Mouse (Mus musculus) stomach, postnatal 0 days (tissue): ENCODE measurements around the gene Pax4. TPM values are rescaled to one million over a fixed set of nuclear protein-coding genes. Genes with fewer than 3 reads are reported as not detected.

Experiments
- ATAC-seq: fragments of 200-750 bp; cut with Nextera tagmentation; 2 replicates; pipeline ENCODE4 v1.8.0; 2017; ENCODE audit not compliant: low FRiP score, low TSS enrichment
- DNase-seq: peaks from one replicate; pipeline ENCODE4 v3.0.0-alpha.2; 2016; ENCODE audit warnings: low spot score
- H3K27ac ChIP-seq: fragments of 300-500 bp; sonication (generic); replicated peaks from 2 replicates; pipeline ENCODE4 v1.5.1; 2014; ENCODE audit warnings: mild to moderate bottlenecking, control low read depth
- H3K27me3 ChIP-seq: fragments of 300-500 bp; sonication (generic); 2 replicates; pipeline ENCODE4 v1.6.1; 2014; ENCODE audit warnings: low read length; ENCODE audit not compliant: control insufficient read depth, insufficient read depth
- H3K36me3 ChIP-seq: fragments of 300-500 bp; sonication (generic); 2 replicates; pipeline ENCODE4 v1.6.1; 2014; ENCODE audit warnings: low read length, mixed read lengths; ENCODE audit not compliant: control insufficient read depth, insufficient read depth
- H3K4me1 ChIP-seq: fragments of 300-500 bp; sonication (generic); replicated peaks from 2 replicates; pipeline ENCODE4 v1.6.1; 2014; ENCODE audit warnings: antibody characterized with exemption; ENCODE audit not compliant: control insufficient read depth, insufficient read depth
- H3K4me2 ChIP-seq: fragments of 300-500 bp; sonication (generic); replicated peaks from 2 replicates; pipeline ENCODE4 v1.6.1; 2014; ENCODE audit warnings: low read depth, mild to moderate bottlenecking, control low read depth, moderate library complexity
- H3K4me3 ChIP-seq: fragments of 300-500 bp; sonication (generic); 2 replicates; pipeline ENCODE4 v1.5.1; 2014; ENCODE audit warnings: low read depth, low read length, control low read depth
- H3K9ac ChIP-seq: fragments of 300-500 bp; sonication (generic); 2 replicates; pipeline ENCODE4 v1.6.1; 2014; ENCODE audit warnings: mild to moderate bottlenecking, low read length, control low read depth, mixed read lengths
- H3K9me3 ChIP-seq: fragments of 300-500 bp; sonication (generic); 2 replicates; pipeline ENCODE4 v1.6.1; 2016; ENCODE audit warnings: low read length; ENCODE audit not compliant: control insufficient read depth
- CTCF ChIP-seq: IDR thresholded peaks from 2 replicates; pipeline ENCODE4 v1.5.1; 2016; ENCODE audit warnings: antibody characterized with exemption, low read depth, mild to moderate bottlenecking, moderate library complexity
- EP300 ChIP-seq: optimal IDR thresholded peaks from 2 replicates; pipeline ENCODE3; 2016; ENCODE audit warnings: antibody characterized with exemption
- WGBS: fragments of 180-500 bp; shearing (Covaris S2); extraction: QIAGEN DNeasy Blood & Tissue Kit; methylation state at CpG from one replicate; pipeline ENCODE4 v1.1.7; 2014; 5-methylcytosine and 5-hydroxymethylcytosine counted together
- polyA plus RNA-seq: library from polyadenylated mRNA; unstranded; fragments of >200 nt; fragmentation: Nextera tagmentation; extraction: Ambion mirVana; gene quantifications from 2 replicates; pipeline ENCODE4 v1.2.1, GENCODE M21; 2015

Pax4 gene
- not detected in 2 replicates for polyA plus RNA-seq

GRCm38 (mm10) chr6:28449253-28449652 is at the start of gene Pax4:
Gene Pax4, minus strand, starts transcription at chr6:28449353.
- no peak for ATAC-seq
- Histone ChIP-seq H3K9me3 (no peaks in the 10 kb centered on the region), H3K9ac (no peak within 1 kb of the TSS), H3K27ac (no peak within 1 kb of the TSS), H3K27me3 (peaks cover 6% of the 10 kb centered on the region; the same call in 1 of the 2 replicates), H3K36me3 (no peaks in the 10 kb centered on the region), H3K4me2 (no peak within 1 kb of the TSS), H3K4me3 (no peak within 1 kb of the TSS), H3K4me1 (no peaks in the 10 kb centered on the region)
- DNase-seq: no peak
- WGBS: 82% methylated on average over 2 of the region's 2 CpGs
- TF ChIP-seq EP300 (no peak), CTCF (no peak)

DNA sequence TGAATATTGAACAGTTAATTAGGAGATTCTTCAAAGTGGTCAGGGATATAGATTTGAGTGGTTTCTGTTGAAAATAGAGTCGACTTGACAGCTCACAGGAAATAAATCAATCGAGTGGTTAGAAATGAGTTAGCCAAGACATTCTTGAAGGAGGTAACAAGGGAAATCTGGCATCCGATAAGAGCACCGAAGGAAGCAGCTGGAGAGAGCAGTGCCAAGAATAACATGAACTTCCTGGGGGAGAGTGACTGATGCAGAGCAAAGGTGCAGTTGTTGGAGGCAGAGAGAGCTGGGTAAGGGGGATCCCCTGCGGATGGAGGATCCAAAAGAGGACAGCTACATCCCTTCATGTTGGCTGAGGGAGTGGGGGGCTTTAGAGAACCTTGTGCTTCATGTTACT is 48.7 kb upstream of the Pax4 start:
- no peak for TF ChIP-seq CTCF
- no peak for TF ChIP-seq EP300
- WGBS: 52% methylated on average over 5 of the region's 5 CpGs
- ATAC-seq (no peak), DNase-seq (no peak)
- Histone ChIP-seq H3K9me3 (no peaks in the 10 kb centered on the region), H3K27ac (no peak overlapping the region), H3K4me2 (no peak overlapping the region), H3K27me3 (no peaks in the 10 kb centered on the region), H3K4me3 (no peak overlapping the region), H3K4me1 (no peaks in the 10 kb centered on the region), H3K9ac (no peak overlapping the region), H3K36me3 (no peaks in the 10 kb centered on the region; the same call in 1 of the 2 replicates)

GRCm38 (mm10) chr6:28491198-28491597 is 42.0 kb upstream of the Pax4 start:
- no peak overlapping the region for H3K4me3 ChIP-seq
- no peak overlapping the region for H3K9ac ChIP-seq
- no peak overlapping the region for H3K4me2 ChIP-seq
- H3K36me3 ChIP-seq: no peaks in the 10 kb centered on the region; the same call in none of the 2 replicates
- TF ChIP-seq CTCF (no peak), EP300 (no peak)
- DNase-seq (no peak), ATAC-seq (no peak)
- H3K9me3 ChIP-seq: no peaks in the 10 kb centered on the region
- no peaks in the 10 kb centered on the region for H3K4me1 ChIP-seq
- no peaks in the 10 kb centered on the region for H3K27me3 ChIP-seq
- H3K27ac ChIP-seq: no peak overlapping the region

GRCm38 (mm10) chr6:28490612-28491011 is 41.5 kb upstream of the Pax4 start:
- no peak for DNase-seq
- no peak overlapping the region for H3K4me3 ChIP-seq
- no peaks in the 10 kb centered on the region for H3K4me1 ChIP-seq
- H3K36me3 ChIP-seq: no peaks in the 10 kb centered on the region; the same call in none of the 2 replicates
- H3K9me3 ChIP-seq: no peaks in the 10 kb centered on the region
- H3K4me2 ChIP-seq: no peak overlapping the region
- H3K27ac ChIP-seq: no peak overlapping the region
- no peak overlapping the region for H3K9ac ChIP-seq
- WGBS: 82% methylated on average over 5 of the region's 5 CpGs
- no peaks in the 10 kb centered on the region for H3K27me3 ChIP-seq
- no peak for TF ChIP-seq CTCF
- no peak for TF ChIP-seq EP300
- no peak for ATAC-seq

DNA sequence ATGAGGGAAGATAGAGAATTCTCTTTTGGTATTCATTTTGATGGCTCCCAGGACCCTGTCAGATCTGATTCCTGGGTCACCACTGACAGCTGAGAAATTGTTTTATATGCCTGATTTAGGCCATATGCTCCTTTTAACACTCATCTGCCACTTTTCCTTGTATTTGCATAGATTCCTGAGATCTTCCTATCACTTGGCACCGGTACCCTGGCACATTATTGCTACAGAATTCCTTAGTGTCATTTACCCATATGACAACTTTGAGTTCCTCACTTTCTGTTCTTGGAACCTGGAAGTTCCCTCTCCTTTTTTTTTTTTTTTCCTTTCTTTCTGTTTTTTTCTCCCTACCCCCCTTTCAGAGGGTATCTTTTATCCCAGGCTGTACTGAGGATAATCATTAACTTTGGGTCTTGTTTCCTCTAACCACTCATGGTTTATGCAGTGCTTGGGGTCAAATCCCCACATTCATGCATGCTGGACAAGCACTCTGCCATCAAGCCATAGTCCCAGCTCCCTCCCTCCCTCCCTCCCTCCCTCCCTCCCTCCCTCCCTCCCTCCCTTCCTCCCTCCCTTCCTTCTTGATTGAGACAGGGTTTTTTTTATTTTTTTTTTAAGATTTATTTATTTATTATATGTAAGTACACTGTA is 39.2 kb upstream of the Pax4 start:
- 92% methylated on average over 1 of the region's 1 CpGs for WGBS
- no peak overlapping the region for H3K4me3 ChIP-seq
- ATAC-seq (no peak), DNase-seq (no peak)
- no peak overlapping the region for H3K9ac ChIP-seq
- no peaks in the 10 kb centered on the region for H3K9me3 ChIP-seq
- H3K36me3 ChIP-seq: no peaks in the 10 kb centered on the region; the same call in none of the 2 replicates
- H3K27ac ChIP-seq: no peak overlapping the region
- no peaks in the 10 kb centered on the region for H3K27me3 ChIP-seq
- no peak for TF ChIP-seq CTCF
- TF ChIP-seq EP300: no peak
- H3K4me1 ChIP-seq: no peaks in the 10 kb centered on the region
- no peak overlapping the region for H3K4me2 ChIP-seq

DNA sequence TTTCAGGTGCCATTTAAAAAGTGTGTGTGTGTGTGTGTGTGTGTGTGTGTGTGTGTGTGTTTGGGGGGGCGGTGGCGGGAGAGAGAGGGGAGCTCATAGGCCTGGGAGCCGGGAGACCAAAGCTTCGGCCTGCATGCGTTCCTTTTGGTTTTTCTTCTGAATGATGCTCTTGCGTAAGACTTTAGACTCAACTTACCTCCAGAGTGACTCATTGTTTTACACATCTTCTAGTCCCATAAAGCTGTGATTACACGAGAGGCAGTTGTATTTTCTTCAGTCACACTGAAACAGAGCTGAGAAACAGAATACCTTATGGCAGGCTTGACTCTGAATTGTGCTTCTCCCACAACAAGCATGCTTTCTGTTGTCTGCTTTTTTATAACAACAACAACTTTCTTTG is 37.8 kb upstream of the Pax4 start:
- no peak overlapping the region for H3K4me3 ChIP-seq
- H3K9ac ChIP-seq: no peak overlapping the region
- H3K4me1 ChIP-seq: no peaks in the 10 kb centered on the region
- H3K27ac ChIP-seq: no peak overlapping the region
- H3K9me3 ChIP-seq: no peaks in the 10 kb centered on the region
- ATAC-seq (no peak), DNase-seq (no peak)
- TF ChIP-seq CTCF (no peak), EP300 (no peak)
- 75% methylated on average over 7 of the region's 7 CpGs for WGBS
- H3K36me3 ChIP-seq: no peaks in the 10 kb centered on the region; the same call in 1 of the 2 replicates
- H3K27me3 ChIP-seq: no peaks in the 10 kb centered on the region
- H3K4me2 ChIP-seq: no peak overlapping the region
